Mouse (Mus musculus) kidney, adult 11 months (tissue): ENCODE data around the gene Skp2.

Source experiments
- DNase-seq: peaks from one replicate; pipeline ENCODE4 v3.0.0; 2022

The Skp2 gene

GRCm38 (mm10) chr15:9073684-9074083, 81.5 kb downstream of the Skp2 start:
- DNase-seq = no peak

DNA sequence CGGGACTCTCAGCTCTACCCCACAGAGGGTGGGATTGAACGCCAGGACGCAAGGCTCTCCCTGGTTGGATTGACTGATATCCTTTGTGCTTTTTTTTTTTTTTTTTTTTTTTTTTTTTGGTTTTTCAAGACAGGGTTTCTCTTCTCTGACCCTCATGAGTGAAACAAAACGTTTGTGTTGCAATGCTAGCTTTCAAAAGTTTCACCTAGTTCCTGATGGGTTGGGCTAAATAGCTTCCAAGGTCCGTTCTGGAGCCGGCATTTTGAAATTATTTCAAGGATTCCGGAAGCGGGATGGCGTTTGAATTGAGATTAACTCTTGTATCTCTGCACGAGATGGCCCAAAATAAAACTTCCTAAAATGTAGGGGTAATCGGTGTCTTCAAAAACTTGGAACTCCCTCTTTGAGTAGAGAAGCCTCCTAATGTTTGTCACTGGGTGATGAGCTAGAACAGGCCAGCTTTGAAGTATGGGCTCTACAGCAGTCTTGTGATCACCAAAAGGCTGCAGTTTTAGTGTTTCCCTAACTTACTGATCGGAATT, 82.1 kb downstream of the Skp2 start:
- DNase-seq = no peak

DNA sequence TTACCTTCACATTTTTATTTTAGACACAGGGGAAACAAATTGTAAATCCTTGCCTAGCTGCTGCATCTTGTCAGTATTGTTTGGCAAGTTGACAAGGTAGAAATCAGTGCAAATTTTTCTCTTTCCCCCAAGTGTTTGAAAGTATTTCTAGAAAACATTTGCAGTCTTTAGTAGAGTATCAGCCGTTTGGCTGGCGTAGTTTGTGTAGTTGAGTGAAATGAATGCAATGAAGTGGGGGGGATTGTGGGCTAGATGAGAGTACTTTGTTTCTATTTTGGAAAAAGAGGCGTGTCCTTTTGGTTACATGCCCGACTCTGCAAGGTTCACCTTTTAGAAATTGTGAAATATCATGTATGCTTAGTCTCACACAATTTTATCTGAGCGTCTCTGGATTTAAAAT, 82.6 kb downstream of the Skp2 start:
- DNase-seq = no peak

DNA sequence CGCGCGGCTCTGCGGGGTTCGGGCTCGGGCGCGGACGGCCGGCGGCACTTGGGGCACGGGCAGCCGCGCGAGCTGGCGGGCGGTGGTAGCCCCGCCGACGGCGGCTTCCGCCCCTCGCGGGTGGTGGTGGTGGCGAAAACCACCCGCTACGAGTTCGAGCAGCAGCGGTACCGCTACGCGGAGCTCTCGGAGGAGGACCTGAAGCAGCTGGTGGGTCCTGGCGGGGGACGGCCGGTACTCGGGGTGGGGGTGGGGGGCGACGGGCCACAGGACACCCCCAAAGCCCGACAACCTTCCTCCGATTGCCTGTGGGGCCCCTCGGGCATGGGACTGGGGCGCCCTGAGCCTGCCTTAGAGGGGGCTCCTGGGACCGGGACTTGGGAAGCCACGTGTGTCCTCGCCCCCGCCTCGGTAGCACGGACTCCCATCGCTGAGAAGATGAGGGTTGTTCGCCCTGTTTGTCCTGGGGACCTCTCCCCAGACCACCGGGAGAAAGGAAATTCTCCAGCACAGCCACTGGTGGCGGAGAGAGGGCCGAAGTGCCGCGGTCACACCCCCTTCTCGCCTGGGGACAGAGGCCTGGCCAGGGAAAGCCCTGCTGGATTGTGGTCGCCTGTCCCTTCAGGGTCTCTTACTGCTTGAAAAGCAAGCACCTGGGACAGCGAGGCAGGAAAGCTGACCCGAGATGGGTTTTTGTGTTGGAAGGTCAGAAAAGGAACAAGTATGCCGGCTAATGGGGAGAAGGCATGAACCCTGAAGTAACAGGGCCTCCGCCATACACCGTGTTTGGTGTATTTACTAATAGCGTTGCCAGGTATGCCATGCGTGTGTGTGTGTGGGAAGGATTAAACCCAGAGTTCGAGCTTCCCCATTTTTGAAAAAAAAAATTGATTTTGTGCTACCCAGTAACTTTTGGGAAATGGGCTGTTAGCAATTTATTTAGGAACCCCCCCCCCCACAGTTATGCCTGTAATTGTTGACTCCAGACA, 83.4 kb downstream of the Skp2 start:
- DNase-seq = peak; percentile 46

GRCm38 (mm10) chr15:9070912-9071555, 84.2 kb downstream of the Skp2 start, which contains the start of gene Nadk2:
Gene Nadk2, plus strand, starts transcription at chr15:9071260.
- DNase-seq = peak; percentile 100

DNA sequence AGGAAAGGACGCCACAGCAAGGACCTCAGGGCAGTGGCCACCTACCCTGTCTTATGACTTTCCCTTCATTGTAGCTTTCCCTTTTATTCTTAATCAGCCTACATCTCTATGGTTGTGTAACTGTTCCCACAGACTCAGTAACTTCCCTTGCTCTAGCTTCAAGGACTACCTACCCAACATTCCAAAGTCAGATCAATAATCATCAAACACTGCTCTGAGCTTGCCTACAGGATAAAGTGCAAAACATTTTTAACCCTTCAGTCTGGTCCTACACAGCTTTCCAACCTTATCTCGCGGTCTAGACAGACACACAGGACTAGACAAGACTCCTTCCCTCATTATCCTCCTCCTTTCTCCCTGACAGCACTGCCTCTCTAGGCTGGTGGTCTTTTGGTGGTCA, 84.9 kb downstream of the Skp2 start:
- no peak for DNase-seq

DNA sequence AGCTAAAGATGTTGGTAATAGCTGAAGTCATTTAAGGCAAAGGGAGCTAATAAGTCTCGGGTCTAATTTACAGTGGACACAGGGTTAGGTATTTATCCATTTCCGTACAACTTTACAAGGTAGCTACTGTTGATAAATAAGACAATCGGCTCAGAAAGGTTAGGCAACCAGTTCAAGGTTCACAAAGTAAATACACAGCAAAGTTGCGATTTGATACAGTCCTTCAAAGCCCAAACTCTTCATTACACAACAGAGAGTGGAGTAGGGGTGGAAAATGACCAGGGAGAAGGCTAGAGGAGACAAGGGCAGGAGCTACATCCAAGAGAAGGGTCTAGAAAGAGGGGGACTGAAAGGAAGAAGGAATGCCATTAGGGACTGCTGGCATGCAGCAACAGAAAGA, 86.3 kb downstream of the Skp2 start:
- DNase-seq = no peak
